Mouse (Mus musculus): ENCODE data around the gene Il17re. TPM values are rescaled to one million over a fixed set of nuclear protein-coding genes. Genes with fewer than 3 reads are reported as not detected.

The Il17re gene
- polyA plus RNA-seq, 1 experiment from 2014 or later = 23.5 TPM

DNA sequence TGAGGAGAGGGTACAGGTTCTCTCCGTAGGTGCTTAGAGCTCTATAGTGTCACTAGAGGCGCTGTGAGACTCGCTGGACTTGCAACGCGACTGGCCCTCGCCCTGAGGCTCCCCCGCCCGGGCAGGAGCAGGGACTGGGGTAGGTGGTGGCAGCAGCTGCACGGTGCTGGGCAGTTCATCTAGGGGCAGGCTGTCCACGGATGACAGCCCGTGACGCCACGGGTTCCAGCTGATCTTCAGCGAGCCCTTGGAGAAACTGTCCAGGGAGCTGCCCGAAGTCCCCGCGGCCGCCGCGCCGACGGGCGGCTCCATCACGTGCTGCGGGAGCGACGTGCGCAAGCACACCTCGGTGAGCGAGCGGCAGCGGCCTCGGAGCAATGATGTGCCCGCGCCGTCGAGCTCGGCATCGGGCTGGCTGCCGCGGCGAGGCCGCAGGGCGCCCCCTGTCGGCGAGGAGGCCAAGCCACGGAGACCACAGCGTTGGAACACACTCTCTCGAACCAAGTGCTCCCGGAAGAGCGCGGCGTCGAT lies 36.0 kb downstream of the Il17re start:
- under 1% methylated on average over 54 of the region's 54 CpGs for WGBS
- peak overlapping the region; percentile 14; the same call in 1 of the 2 replicates for H3K9ac ChIP-seq
- peaks cover 4% of the 10 kb centered on the region; the same call in 1 of the 2 replicates for H3K36me3 ChIP-seq
- H3K4me3 ChIP-seq = peak overlapping the region; percentile 36
- peaks cover 38% of the 10 kb centered on the region for H3K27me3 ChIP-seq
- no peaks in the 10 kb centered on the region for H3K9me3 ChIP-seq
- H3K27ac ChIP-seq = no peak overlapping the region
- peak overlapping the region; percentile 63 for H3K4me2 ChIP-seq
- peaks cover 14% of the 10 kb centered on the region for H3K4me1 ChIP-seq
- peak; percentile 74 for ATAC-seq (ENCODE audit: borderline replicate concordance, extremely low read depth, low FRiP score, low TSS enrichment)

DNA sequence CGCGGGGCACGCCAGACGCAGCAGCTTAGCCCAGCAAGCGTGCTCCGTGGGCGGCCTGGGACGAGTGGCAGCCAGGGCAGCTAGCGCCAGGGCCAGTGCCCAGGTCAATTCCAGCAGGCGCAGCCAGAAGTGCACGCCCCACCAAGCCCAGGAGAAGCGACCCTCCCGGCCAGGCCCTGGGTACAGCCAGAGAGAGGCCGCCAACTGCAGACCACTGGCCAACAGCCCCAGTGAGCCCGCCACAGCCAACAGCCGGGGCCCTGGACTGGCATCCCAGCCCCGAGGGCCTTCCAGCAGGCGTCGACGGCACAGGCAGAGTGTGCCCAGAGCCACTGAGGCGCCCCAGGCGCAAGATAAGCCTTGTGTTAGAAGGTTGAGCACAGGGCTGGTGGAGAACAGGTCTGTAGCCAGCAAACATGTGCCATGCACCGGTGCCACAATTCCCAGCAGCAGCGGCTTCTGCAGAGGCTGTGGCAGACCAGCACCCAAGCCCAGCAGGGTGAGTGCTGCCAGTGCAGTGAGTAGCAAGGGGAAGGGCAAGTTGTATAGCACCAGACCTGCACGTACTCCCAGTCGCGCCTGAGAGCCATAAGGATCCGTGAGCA lies 36.9 kb downstream of the Il17re start:
- H3K9me3 ChIP-seq = no peaks in the 10 kb centered on the region
- H3K27ac ChIP-seq = no peak overlapping the region
- peak overlapping the region; percentile 63 for H3K4me2 ChIP-seq
- WGBS = 31% methylated on average over 28 of the region's 28 CpGs
- ATAC-seq (ENCODE audit: borderline replicate concordance, extremely low read depth, low FRiP score, low TSS enrichment) = no peak
- H3K36me3 ChIP-seq = peaks cover 4% of the 10 kb centered on the region; the same call in 1 of the 2 replicates
- no peak overlapping the region for H3K9ac ChIP-seq
- peaks cover 46% of the 10 kb centered on the region for H3K27me3 ChIP-seq
- peak overlapping the region; percentile 36 for H3K4me3 ChIP-seq
- H3K4me1 ChIP-seq = peaks cover 14% of the 10 kb centered on the region

DNA sequence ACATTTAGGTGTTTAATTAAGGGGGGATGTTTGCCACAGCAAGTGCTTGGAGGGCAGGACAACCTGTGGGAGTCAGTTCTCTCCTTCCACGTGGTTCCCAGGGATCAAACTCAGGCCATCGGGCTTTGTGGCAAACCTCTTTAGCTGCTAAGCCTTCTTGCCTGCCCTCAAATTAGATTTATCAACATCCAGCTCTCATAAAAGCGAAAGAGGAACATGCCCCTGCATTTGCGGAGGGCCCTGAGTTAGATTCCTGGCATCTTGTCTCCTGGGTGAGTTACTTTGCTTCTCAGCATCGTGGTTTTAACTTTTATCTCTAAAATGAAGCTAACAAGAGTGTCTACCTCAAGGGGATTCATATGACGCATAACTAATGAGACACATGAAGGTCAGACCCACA lies 41.1 kb downstream of the Il17re start:
- H3K4me1 ChIP-seq = peaks cover 17% of the 10 kb centered on the region
- H3K9me3 ChIP-seq = no peaks in the 10 kb centered on the region
- H3K36me3 ChIP-seq = no peaks in the 10 kb centered on the region
- H3K9ac ChIP-seq = no peak overlapping the region
- ATAC-seq (ENCODE audit: borderline replicate concordance, extremely low read depth, low FRiP score, low TSS enrichment) = no peak
- WGBS = 69% methylated on average over 6 of the region's 6 CpGs
- no peak overlapping the region for H3K27ac ChIP-seq
- H3K27me3 ChIP-seq = peaks cover 75% of the 10 kb centered on the region
- no peak overlapping the region for H3K4me3 ChIP-seq
- no peak overlapping the region for H3K4me2 ChIP-seq

DNA sequence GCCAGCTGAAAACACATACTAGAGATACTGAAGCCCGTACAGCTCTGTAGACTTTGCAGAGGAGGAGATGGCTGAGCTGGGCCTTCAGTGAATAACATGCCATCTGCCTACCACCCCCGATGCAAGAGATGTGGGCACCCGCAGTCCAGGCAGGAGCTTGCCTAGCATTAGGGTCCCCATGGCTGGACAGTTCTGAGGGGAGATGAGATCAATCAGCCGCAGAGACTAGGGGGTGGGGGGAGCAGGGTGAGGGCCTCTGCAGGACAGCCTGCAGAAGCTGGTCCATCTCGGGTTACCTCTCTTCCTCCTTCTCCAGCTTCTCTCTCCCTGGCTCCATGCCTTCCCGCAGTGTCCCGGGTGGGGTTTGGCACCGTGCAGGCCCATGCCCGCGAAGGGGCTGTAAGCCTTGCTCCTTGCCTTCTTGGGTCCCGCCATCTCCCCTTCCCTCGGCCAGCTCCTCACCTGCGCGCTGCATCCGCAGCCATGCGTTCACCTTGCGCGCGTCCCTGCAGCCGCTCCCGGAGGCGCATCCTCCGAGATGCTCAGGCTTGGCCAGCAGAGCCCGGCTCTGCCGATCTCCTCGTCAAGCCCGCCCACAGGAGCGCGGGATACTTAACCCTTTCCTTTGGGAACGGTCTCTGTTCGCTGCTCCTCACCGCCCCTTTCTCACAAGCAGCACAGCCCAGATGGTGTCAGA lies 43.3 kb downstream of the Il17re start, which contains the start of gene Prrt3:
Gene Prrt3 (minus strand): TSS at position 544 of the 697 bp plus-strand sequence.
- Histone ChIP-seq H3K4me2 (peak within 1 kb of the TSS; percentile 51), H3K27ac (no peak within 1 kb of the TSS), H3K9me3 (no peaks in the 10 kb centered on the region), H3K36me3 (no peaks in the 10 kb centered on the region), H3K9ac (no peak within 1 kb of the TSS), H3K4me1 (peaks cover 4% of the 10 kb centered on the region; the same call in 1 of the 2 replicates), H3K4me3 (peak within 1 kb of the TSS; percentile 25), H3K27me3 (peaks cover 53% of the 10 kb centered on the region)
- ATAC-seq (ENCODE audit: borderline replicate concordance, extremely low read depth, low FRiP score, low TSS enrichment) = no peak; the same call in 1 of the 2 replicates
- WGBS = 4% methylated on average over 31 of the region's 32 CpGs

DNA sequence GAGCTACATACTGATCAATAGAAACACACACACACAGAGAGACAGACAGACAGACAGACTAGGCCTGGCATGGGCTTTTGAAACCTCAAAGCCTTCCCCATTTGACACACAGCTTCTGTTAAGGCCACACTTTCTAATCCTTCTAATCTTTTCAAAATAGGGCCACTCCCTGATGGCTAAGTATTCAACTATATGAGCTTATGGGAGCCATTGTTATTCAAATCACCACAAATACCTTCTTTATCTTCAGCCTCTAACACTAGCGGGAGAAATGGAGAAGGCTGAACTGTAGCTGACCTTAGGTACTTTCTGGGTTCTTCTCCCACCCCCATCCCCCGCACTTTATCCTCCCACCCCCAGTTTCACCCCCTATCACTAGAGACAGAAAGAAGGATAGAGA lies 44.5 kb downstream of the Il17re start:
- Histone ChIP-seq H3K9ac (no peak overlapping the region), H3K27me3 (peaks cover 41% of the 10 kb centered on the region), H3K4me2 (no peak overlapping the region), H3K4me3 (no peak overlapping the region), H3K36me3 (no peaks in the 10 kb centered on the region), H3K27ac (no peak overlapping the region), H3K4me1 (peaks cover 4% of the 10 kb centered on the region; the same call in 1 of the 2 replicates), H3K9me3 (no peaks in the 10 kb centered on the region)
- 89% methylated on average over 2 of the region's 2 CpGs for WGBS
- no peak for ATAC-seq (ENCODE audit: borderline replicate concordance, extremely low read depth, low FRiP score, low TSS enrichment)

DNA sequence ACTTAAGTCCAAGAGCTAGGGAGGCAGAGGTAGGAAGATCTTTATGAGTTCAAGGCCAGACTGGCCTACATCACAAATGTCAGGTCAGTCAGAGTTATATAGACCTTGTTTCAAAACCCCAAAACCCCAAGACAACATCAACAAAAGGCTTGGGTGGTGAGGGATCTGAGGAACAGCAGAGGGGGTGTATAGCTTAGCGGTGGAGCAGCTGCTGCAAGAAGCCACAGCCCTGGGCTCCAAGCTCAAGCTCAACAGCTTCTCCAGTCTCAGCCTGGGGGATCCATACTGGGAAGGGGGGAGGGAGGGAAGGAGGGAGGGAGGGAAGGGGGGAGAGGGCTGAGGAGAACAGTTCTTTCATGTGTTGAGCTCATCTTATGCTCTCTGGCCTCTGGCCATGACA lies 47.4 kb downstream of the Il17re start:
- Histone ChIP-seq H3K27me3 (peaks cover 24% of the 10 kb centered on the region), H3K36me3 (no peaks in the 10 kb centered on the region), H3K9me3 (no peaks in the 10 kb centered on the region), H3K9ac (no peak overlapping the region), H3K27ac (no peak overlapping the region), H3K4me3 (no peak overlapping the region), H3K4me1 (peaks cover 4% of the 10 kb centered on the region; the same call in 1 of the 2 replicates), H3K4me2 (no peak overlapping the region)
- 75% methylated on average over 1 of the region's 1 CpGs for WGBS
- ATAC-seq (ENCODE audit: borderline replicate concordance, extremely low read depth, low FRiP score, low TSS enrichment) = no peak

DNA sequence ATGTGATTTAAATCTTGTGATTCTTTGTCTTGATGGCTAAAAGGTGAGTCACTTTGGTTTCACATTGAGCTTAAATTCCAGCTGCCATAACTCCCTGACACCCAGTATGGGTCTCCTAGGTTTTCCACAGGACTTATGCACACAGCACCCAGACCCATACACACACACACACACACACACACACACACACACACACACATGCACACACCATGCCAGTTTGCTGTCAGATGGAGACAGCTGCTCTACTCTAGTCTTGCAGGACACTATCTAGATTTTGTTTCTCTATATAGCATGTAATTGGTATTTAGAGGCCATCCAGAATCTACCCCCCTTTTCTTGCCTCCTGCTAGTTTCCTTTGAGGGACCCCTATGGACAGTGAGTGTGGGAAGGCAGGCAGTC lies 48.8 kb downstream of the Il17re start:
- H3K27me3 ChIP-seq = peaks cover 10% of the 10 kb centered on the region; the same call in 1 of the 2 replicates

DNA sequence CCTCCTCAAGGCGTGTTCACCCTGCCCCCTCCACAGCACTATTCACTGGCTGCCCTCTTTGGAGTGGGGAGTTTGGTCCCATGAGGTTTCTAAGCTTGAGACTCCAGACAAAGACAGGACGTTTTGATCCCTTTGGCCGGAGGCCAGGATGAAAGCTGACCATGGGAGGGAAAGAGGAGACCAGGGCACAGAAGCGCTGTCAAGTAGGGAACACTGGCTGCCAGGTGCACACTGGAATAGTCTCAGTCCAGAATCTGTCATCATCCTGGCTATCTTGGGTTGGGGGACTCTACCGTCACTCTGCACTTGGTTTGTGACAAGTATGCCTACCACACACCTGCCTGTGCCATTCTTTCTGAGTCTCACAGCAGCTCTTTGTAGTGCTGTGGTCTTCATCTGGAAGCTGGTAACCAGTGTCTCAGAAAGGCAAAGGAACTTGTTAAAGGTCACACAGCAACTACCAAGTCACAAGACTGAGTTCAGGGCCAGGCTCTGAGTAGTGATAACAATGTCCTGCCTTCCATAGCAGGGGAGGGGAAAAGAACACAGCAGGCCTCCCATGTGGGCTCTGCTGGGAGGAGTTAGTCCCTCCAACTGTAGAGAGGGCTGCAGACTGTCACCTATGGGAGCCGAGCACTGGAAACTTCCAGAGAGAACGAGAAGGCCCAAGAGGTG lies 50.1 kb downstream of the Il17re start:
- 50% methylated on average over 7 of the region's 7 CpGs for WGBS

More for the DNA sequence above, 48.8 kb downstream of the Il17re start:
- H3K27ac ChIP-seq = no peak overlapping the region
- no peaks in the 10 kb centered on the region for H3K4me1 ChIP-seq
- no peak for ATAC-seq (ENCODE audit: borderline replicate concordance, extremely low read depth, low FRiP score, low TSS enrichment)
- no peak overlapping the region for H3K4me2 ChIP-seq
- no peaks in the 10 kb centered on the region for H3K9me3 ChIP-seq
- H3K9ac ChIP-seq = no peak overlapping the region
- H3K4me3 ChIP-seq = no peak overlapping the region
- H3K36me3 ChIP-seq = no peaks in the 10 kb centered on the region

DNA sequence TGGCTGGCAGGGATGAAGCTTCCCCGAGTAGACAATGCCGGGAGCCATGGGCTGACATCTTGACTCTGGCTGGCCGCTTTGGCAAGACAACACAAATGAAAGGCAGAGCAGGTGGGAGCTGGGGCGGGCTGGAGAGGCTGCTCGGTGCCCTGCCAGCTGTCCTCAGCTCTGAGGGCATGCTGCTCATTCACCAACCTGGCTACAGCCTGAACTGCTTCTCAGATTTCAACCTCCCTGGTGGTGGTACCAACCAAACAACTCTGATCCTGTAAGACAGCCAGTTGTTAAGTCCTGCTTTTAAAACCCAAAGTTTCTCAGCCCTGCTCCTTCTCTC lies 50.6 kb downstream of the Il17re start:
- no peak overlapping the region for H3K9ac ChIP-seq
- no peak overlapping the region for H3K4me2 ChIP-seq
- H3K4me3 ChIP-seq = no peak overlapping the region
- WGBS = 42% methylated on average over 5 of the region's 5 CpGs
- ATAC-seq (ENCODE audit: borderline replicate concordance, extremely low read depth, low FRiP score, low TSS enrichment) = no peak
- no peaks in the 10 kb centered on the region for H3K9me3 ChIP-seq
- H3K36me3 ChIP-seq = peaks cover 8% of the 10 kb centered on the region
- no peaks in the 10 kb centered on the region for H3K27me3 ChIP-seq
- H3K27ac ChIP-seq = no peak overlapping the region
- H3K4me1 ChIP-seq = no peaks in the 10 kb centered on the region

More for the DNA sequence above, 50.1 kb downstream of the Il17re start:
- Histone ChIP-seq H3K27me3 (no peaks in the 10 kb centered on the region), H3K4me1 (no peaks in the 10 kb centered on the region), H3K4me3 (no peak overlapping the region), H3K36me3 (peaks cover 3% of the 10 kb centered on the region; the same call in 1 of the 2 replicates), H3K4me2 (no peak overlapping the region), H3K9ac (no peak overlapping the region), H3K9me3 (no peaks in the 10 kb centered on the region), H3K27ac (no peak overlapping the region)
- no peak for ATAC-seq (ENCODE audit: borderline replicate concordance, extremely low read depth, low FRiP score, low TSS enrichment)

DNA sequence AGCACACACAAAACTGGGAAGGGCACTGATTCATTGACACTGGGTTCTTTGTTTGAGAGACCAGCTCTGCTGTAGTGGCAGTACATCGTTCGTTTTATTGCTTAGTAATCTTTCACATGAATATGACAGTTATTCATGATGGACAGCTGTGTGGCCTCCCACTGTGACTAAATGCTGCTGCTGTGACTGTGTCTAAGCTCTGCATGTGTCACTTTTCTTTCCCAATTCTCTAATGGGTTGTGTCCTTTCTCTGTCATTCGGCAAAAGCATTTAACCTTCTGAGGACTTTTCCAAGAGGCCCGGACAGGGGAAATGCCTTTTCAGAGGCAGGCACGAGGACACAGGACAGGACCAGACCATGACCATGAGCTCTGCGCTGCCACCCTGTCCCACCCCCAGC lies 55.7 kb downstream of the Il17re start:
- Histone ChIP-seq H3K4me3 (no peak overlapping the region), H3K9ac (no peak overlapping the region), H3K36me3 (peaks cover 56% of the 10 kb centered on the region), H3K4me1 (no peaks in the 10 kb centered on the region), H3K9me3 (no peaks in the 10 kb centered on the region), H3K27ac (no peak overlapping the region), H3K27me3 (no peaks in the 10 kb centered on the region), H3K4me2 (no peak overlapping the region)
- WGBS = 93% methylated on average over 6 of the region's 6 CpGs
- ATAC-seq (ENCODE audit: borderline replicate concordance, extremely low read depth, low FRiP score, low TSS enrichment) = no peak

DNA sequence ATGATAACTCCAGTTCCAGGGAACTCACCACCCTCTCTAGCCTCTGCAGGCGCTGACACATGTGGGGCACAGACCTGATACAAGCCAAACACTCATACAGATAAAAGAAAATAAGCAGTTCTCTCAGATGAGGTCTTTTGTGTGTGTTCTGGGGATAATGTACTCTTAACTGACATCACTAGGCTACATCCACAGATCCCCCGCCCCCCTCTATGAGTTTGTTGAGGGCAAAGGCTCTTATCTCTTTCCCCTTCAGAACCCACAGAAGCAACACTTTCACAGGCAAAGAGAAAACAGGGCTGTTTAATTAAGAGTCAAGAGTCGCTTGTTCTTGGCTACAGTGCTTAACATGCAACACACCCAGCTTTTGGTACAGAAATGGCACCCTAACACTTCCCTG lies 56.3 kb downstream of the Il17re start:
- H3K27me3 ChIP-seq = no peaks in the 10 kb centered on the region
- peaks cover 63% of the 10 kb centered on the region for H3K36me3 ChIP-seq
- WGBS = 96% methylated on average over 3 of the region's 3 CpGs
- no peak overlapping the region for H3K9ac ChIP-seq
- no peak overlapping the region for H3K27ac ChIP-seq
- H3K4me3 ChIP-seq = no peak overlapping the region
- no peaks in the 10 kb centered on the region for H3K9me3 ChIP-seq
- H3K4me1 ChIP-seq = no peaks in the 10 kb centered on the region
- no peak for ATAC-seq (ENCODE audit: borderline replicate concordance, extremely low read depth, low FRiP score, low TSS enrichment)
- H3K4me2 ChIP-seq = no peak overlapping the region
